Mouse (Mus musculus) lung, adult 2 months (tissue): ENCODE measurements around the gene Yy1.

ENCODE experiments used
- CTCF ChIP-seq: fragments of 200-500 bp; IDR thresholded peaks from 2 replicates; pipeline ENCODE4 v1.5.1; 2011; ENCODE audit warnings: mild to moderate bottlenecking, low read length, control low read depth; ENCODE audit not compliant: insufficient read depth
- POLR2A ChIP-seq: fragments of 200-500 bp; IDR thresholded peaks from 2 replicates; pipeline ENCODE4 v1.6.1; 2011; ENCODE audit warnings: low read depth, mild to moderate bottlenecking, control low read depth, low read length, borderline replicate concordance; ENCODE audit errors: extremely low read depth

GRCm38 (mm10) chr12:108760500-108761020 lies 32.2 kb upstream of the Yy1 start:
- no peak for TF ChIP-seq POLR2A
- TF ChIP-seq CTCF, result peak; percentile 52
